In the genomic region with DNA sequence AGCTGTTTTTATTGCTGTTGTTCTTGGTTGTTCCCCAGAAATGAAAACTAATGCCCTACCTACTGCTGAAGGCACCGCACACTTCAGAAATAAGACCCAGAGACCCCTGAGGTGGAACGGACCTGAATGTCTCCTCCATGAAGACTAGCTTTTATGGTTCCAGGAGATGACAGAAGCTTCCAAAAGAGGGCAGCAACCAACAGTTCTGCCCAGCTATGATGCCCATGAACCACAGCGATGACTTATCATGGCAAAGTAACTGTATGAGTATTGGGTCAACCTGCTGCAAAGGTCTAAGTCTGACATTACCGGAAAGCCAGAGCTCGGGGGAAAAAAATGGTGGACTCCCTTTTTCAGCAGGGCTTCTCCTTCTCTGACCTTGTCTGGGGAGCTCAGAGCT, we compare ENCODE assay signal across 18 mouse cellular contexts. TPM values are rescaled to one million over a fixed set of nuclear protein-coding genes. Genes with fewer than 3 reads are reported as not detected.
DNase-seq lines count a peak whose midpoint lies in the region; ATAC-seq and TF ChIP-seq lines count a peak whose summit lies in the region.
"Had no signal": no experiment of that assay in that cellular context is flagged by ENCODE, and none has a peak within 500 bp of the region (broad histone marks: within the 10 kb centered on the region; RNA-seq: fewer than 3 reads in every experiment).

No protein-coding gene starts in this region.

- no peaks in the 10 kb centered on the region for H3K27me3 ChIP-seq in kidney, embryonic 14.5 days (ENCODE audit: control insufficient read depth, insufficient read depth, low read length)
- H3K27me3 ChIP-seq in midbrain, postnatal 0 days (ENCODE audit: insufficient read depth, low read length): no peaks in the 10 kb centered on the region
- H3K27me3 ChIP-seq in midbrain, embryonic 10.5 days (ENCODE audit: low read depth, poor library complexity, severe bottlenecking): no peaks in the 10 kb centered on the region
- H3K27me3 ChIP-seq in hindbrain, postnatal 0 days (ENCODE audit: insufficient read depth, low read length): no peaks in the 10 kb centered on the region
- H3K27me3 ChIP-seq: forebrain, embryonic 13.5 days; hindbrain, embryonic 12.5 days; liver, embryonic 13.5 days had no signal

- 78% methylated on average over 5 of the region's 5 CpGs for WGBS in kidney, embryonic 14.5 days
- WGBS in midbrain, postnatal 0 days: 82% methylated on average over 5 of the region's 5 CpGs
- WGBS in midbrain, embryonic 10.5 days: 85% methylated on average over 5 of the region's 5 CpGs
- WGBS in hindbrain, postnatal 0 days: 84% methylated on average over 5 of the region's 5 CpGs

- DNase-seq in adrenal gland, postnatal 36 days: peak; percentile 28 to 34
- DNase-seq in adrenal gland, postnatal 14 days: no peak
- peak; percentile 29 for DNase-seq in kidney, postnatal 14 days
- DNase-seq in midbrain, postnatal 0 days (ENCODE audit: low spot score): no peak
- DNase-seq in midbrain, embryonic 10.5 days (ENCODE audit: low spot score): no peak
- no peak for DNase-seq in ovary, adult 18-20 months (ENCODE audit: low spot score)
- no peak for DNase-seq in hindbrain, postnatal 0 days (ENCODE audit: low spot score)
- DNase-seq: cerebellum, postnatal 36 days; kidney, postnatal 25 days; liver, embryonic 13.5 days; lung, postnatal 36 days; right cerebral cortex, postnatal 25 days; thymus, postnatal 14 days had no signal

- peak; percentile 32 for TF ChIP-seq CTCF in midbrain, postnatal 0 days (IDR thresholded peaks at IDR 0.05)
- no peak; the same call in 1 of the 2 replicates for TF ChIP-seq CTCF in hindbrain, postnatal 0 days (IDR thresholded peaks at IDR 0.05; ENCODE audit: low read depth)

- H3K4me1 ChIP-seq in kidney, embryonic 14.5 days (ENCODE audit: control insufficient read depth, insufficient read depth, low read length): no peaks in the 10 kb centered on the region
- H3K4me1 ChIP-seq in midbrain, postnatal 0 days (ENCODE audit: insufficient read depth, low read length): no peaks in the 10 kb centered on the region
- H3K4me1 ChIP-seq in midbrain, embryonic 10.5 days: peaks cover 13% of the 10 kb centered on the region
- H3K4me1 ChIP-seq in hindbrain, postnatal 0 days (ENCODE audit: insufficient read depth, low read length): no peaks in the 10 kb centered on the region
- H3K4me1 ChIP-seq: embryonic facial prominence, embryonic 10.5 days; hindbrain, embryonic 12.5 days had no signal

- H3K9me3 ChIP-seq in kidney, embryonic 14.5 days (ENCODE audit: control insufficient read depth, low read length): 0 out of 2 replicates have a peak, but pooled peaks cover 4% of the 10 kb centered on the region
- H3K9me3 ChIP-seq in midbrain, postnatal 0 days (ENCODE audit: low read length): no peaks in the 10 kb centered on the region
- H3K9me3 ChIP-seq in midbrain, embryonic 10.5 days (replicated peaks): no peaks in the 10 kb centered on the region
- H3K9me3 ChIP-seq in hindbrain, postnatal 0 days (ENCODE audit: low read length): no peaks in the 10 kb centered on the region
- H3K9me3 ChIP-seq: embryonic facial prominence, embryonic 10.5 days; forebrain, embryonic 13.5 days; hindbrain, embryonic 12.5 days; liver, embryonic 13.5 days had no signal

- no peak overlapping the region for H3K4me2 ChIP-seq in kidney, embryonic 14.5 days (replicated peaks; ENCODE audit: low read depth, low read length)
- H3K4me2 ChIP-seq in midbrain, postnatal 0 days (ENCODE audit: low read depth, low read length, poor library complexity, severe bottlenecking): no peak overlapping the region
- no peak overlapping the region for H3K4me2 ChIP-seq in hindbrain, postnatal 0 days (ENCODE audit: low read depth, low read length)
- H3K4me2 ChIP-seq: forebrain, embryonic 13.5 days; hindbrain, embryonic 12.5 days; liver, embryonic 13.5 days; midbrain, embryonic 11.5 days had no signal

- peaks cover 6% of the 10 kb centered on the region; the same call in 1 of the 2 replicates for H3K36me3 ChIP-seq in kidney, embryonic 14.5 days (ENCODE audit: control insufficient read depth, insufficient read depth, low read length)
- H3K36me3 ChIP-seq in midbrain, postnatal 0 days (ENCODE audit: insufficient read depth, low read length): no peaks in the 10 kb centered on the region
- peaks cover 7% of the 10 kb centered on the region; the same call in 1 of the 2 replicates for H3K36me3 ChIP-seq in midbrain, embryonic 10.5 days
- H3K36me3 ChIP-seq in hindbrain, postnatal 0 days (ENCODE audit: insufficient read depth, low read length): no peaks in the 10 kb centered on the region
- H3K36me3 ChIP-seq: hindbrain, embryonic 12.5 days had no signal

- no peak overlapping the region for H3K9ac ChIP-seq in kidney, embryonic 14.5 days (ENCODE audit: low read depth, low read length)
- no peak overlapping the region for H3K9ac ChIP-seq in midbrain, postnatal 0 days (replicated peaks; ENCODE audit: low read length, poor library complexity, severe bottlenecking)
- no peak overlapping the region for H3K9ac ChIP-seq in hindbrain, postnatal 0 days (replicated peaks; ENCODE audit: low read length)
- H3K9ac ChIP-seq: forebrain, embryonic 13.5 days; hindbrain, embryonic 12.5 days; liver, embryonic 13.5 days had no signal

- H3K27ac ChIP-seq in kidney, embryonic 14.5 days (ENCODE audit: low read depth, low read length): no peak overlapping the region
- no peak overlapping the region for H3K27ac ChIP-seq in midbrain, postnatal 0 days (ENCODE audit: low read depth, low read length)
- no peak overlapping the region for H3K27ac ChIP-seq in midbrain, embryonic 10.5 days (replicated peaks)
- no peak overlapping the region for H3K27ac ChIP-seq in hindbrain, postnatal 0 days
- H3K27ac ChIP-seq: embryonic facial prominence, embryonic 10.5 days; forebrain, embryonic 13.5 days; hindbrain, embryonic 12.5 days; liver, embryonic 13.5 days had no signal

- no peak overlapping the region for H3K4me3 ChIP-seq in kidney, embryonic 14.5 days (ENCODE audit: low read length)
- no peak overlapping the region for H3K4me3 ChIP-seq in midbrain, postnatal 0 days (ENCODE audit: low read depth, low read length)
- H3K4me3 ChIP-seq in midbrain, embryonic 10.5 days: no peak overlapping the region
- no peak overlapping the region for H3K4me3 ChIP-seq in hindbrain, postnatal 0 days (ENCODE audit: low read length)
- H3K4me3 ChIP-seq: embryonic facial prominence, embryonic 10.5 days; forebrain, embryonic 13.5 days; hindbrain, embryonic 12.5 days; liver, embryonic 13.5 days had no signal

- no peak for ATAC-seq in kidney, embryonic 14.5 days (ENCODE audit: low FRiP score, low TSS enrichment)
- no peak for ATAC-seq in midbrain, postnatal 0 days (ENCODE audit: low FRiP score)
- ATAC-seq in hindbrain, postnatal 0 days: no peak
- ATAC-seq: forebrain, embryonic 13.5 days had no signal

RNA-seq across cellular contexts. Expression of a gene that starts 10.2 kb away (rescaled TPM):
- under 1 TPM; 0.23 to 0.40 TPM for total RNA-seq in adrenal gland, postnatal 36 days (2021)
- total RNA-seq in adrenal gland, postnatal 14 days (2021): 0.26 and 0.49 TPM in 2 replicates
- 0.16 and 0.41 TPM in 2 replicates for polyA plus RNA-seq in kidney, embryonic 14.5 days (2014; fragmentation: Nextera tagmentation; extraction: Ambion mirVana)
- not detected in 2 replicates for total RNA-seq in midbrain, postnatal 0 days (2014; rRNA removed)
- polyA plus RNA-seq in midbrain, postnatal 0 days (2015; fragmentation: Nextera tagmentation; extraction: Ambion mirVana): 0.67 and 0.83 TPM in 2 replicates
- polyA plus RNA-seq in midbrain, embryonic 10.5 days (2016; fragmentation: Nextera tagmentation; extraction: Ambion mirVana): 0.56 and 0.57 TPM in 2 replicates
- 1.3 TPM in 1 of 2 replicates, not detected in the other for total RNA-seq in hindbrain, postnatal 0 days (2014; rRNA removed)
- polyA plus RNA-seq in hindbrain, postnatal 0 days (2015; fragmentation: Nextera tagmentation; extraction: Ambion mirVana): 0.48 and 0.66 TPM in 2 replicates

RNA-seq across cellular contexts. Expression of a gene that starts 11.1 kb away (rescaled TPM):
- total RNA-seq in adrenal gland, postnatal 36 days (2021): 1,000 to 10,000 TPM; 1,428 to 1,489 TPM
- total RNA-seq in adrenal gland, postnatal 14 days (2021): 1,142 and 1,189 TPM in 2 replicates
- polyA plus RNA-seq in kidney, embryonic 14.5 days (2014; fragmentation: Nextera tagmentation; extraction: Ambion mirVana): 715 and 1,051 TPM in 2 replicates
- 915 and 958 TPM in 2 replicates for total RNA-seq in midbrain, postnatal 0 days (2014; rRNA removed)
- polyA plus RNA-seq in midbrain, postnatal 0 days (2015; fragmentation: Nextera tagmentation; extraction: Ambion mirVana): 1,268 and 1,306 TPM in 2 replicates
- polyA plus RNA-seq in midbrain, embryonic 10.5 days (2016; fragmentation: Nextera tagmentation; extraction: Ambion mirVana): 957 and 1,129 TPM in 2 replicates
- 911 and 1,042 TPM in 2 replicates for total RNA-seq in hindbrain, postnatal 0 days (2014; rRNA removed)
- 1,155 and 1,219 TPM in 2 replicates for polyA plus RNA-seq in hindbrain, postnatal 0 days (2015; fragmentation: Nextera tagmentation; extraction: Ambion mirVana)

RNA-seq across cellular contexts. Expression of a gene that starts 38.0 kb away (rescaled TPM):
- total RNA-seq in adrenal gland, postnatal 36 days (2021): 1,000 to 10,000 TPM; 1,867 to 4,652 TPM
- total RNA-seq in adrenal gland, postnatal 14 days (2021): 1,757 and 2,166 TPM in 2 replicates
- polyA plus RNA-seq in kidney, embryonic 14.5 days (2014; fragmentation: Nextera tagmentation; extraction: Ambion mirVana): 34.8 and 48.8 TPM in 2 replicates
- 60.2 and 74.0 TPM in 2 replicates for total RNA-seq in midbrain, postnatal 0 days (2014; rRNA removed)
- polyA plus RNA-seq in midbrain, postnatal 0 days (2015; fragmentation: Nextera tagmentation; extraction: Ambion mirVana): 57.7 and 57.9 TPM in 2 replicates
- 48.1 and 52.3 TPM in 2 replicates for polyA plus RNA-seq in midbrain, embryonic 10.5 days (2016; fragmentation: Nextera tagmentation; extraction: Ambion mirVana)
- 70.3 and 71.7 TPM in 2 replicates for total RNA-seq in hindbrain, postnatal 0 days (2014; rRNA removed)
- 53.9 and 56.1 TPM in 2 replicates for polyA plus RNA-seq in hindbrain, postnatal 0 days (2015; fragmentation: Nextera tagmentation; extraction: Ambion mirVana)

RNA-seq across cellular contexts. Expression of a gene that starts 55.0 kb away (rescaled TPM):
- total RNA-seq in adrenal gland, postnatal 36 days (2021): 10 to 100 TPM; 16.3 to 21.9 TPM
- total RNA-seq in adrenal gland, postnatal 14 days (2021): 14.6 and 15.7 TPM in 2 replicates
- polyA plus RNA-seq in kidney, embryonic 14.5 days (2014; fragmentation: Nextera tagmentation; extraction: Ambion mirVana): 7.7 and 14.4 TPM in 2 replicates
- 17.8 and 32.9 TPM in 2 replicates for total RNA-seq in midbrain, postnatal 0 days (2014; rRNA removed)
- 10.9 TPM in 2 replicates for polyA plus RNA-seq in midbrain, postnatal 0 days (2015; fragmentation: Nextera tagmentation; extraction: Ambion mirVana)
- 17.4 and 21.2 TPM in 2 replicates for polyA plus RNA-seq in midbrain, embryonic 10.5 days (2016; fragmentation: Nextera tagmentation; extraction: Ambion mirVana)
- total RNA-seq in hindbrain, postnatal 0 days (2014; rRNA removed): 15.8 and 27.5 TPM in 2 replicates
- polyA plus RNA-seq in hindbrain, postnatal 0 days (2015; fragmentation: Nextera tagmentation; extraction: Ambion mirVana): 8.0 and 9.8 TPM in 2 replicates

Comparison
In these comparisons a context has a peak if more than half of its experiments do, and no peak if none do; other contexts are left out.
1. DNase-seq: peak in adrenal gland, postnatal 36 days (2 of 2) and kidney, postnatal 14 days (single experiment); none in adrenal gland, postnatal 14 days (single experiment), midbrain, postnatal 0 days (single experiment), midbrain, embryonic 10.5 days (single experiment), ovary, adult 18-20 months (single experiment) and hindbrain, postnatal 0 days (single experiment).
2. RNA of a gene that starts 38.0 kb away (total RNA-seq): 1,867 to 4,652 TPM in adrenal gland, postnatal 36 days and 1,757 to 2,166 TPM in adrenal gland, postnatal 14 days; 60.2 to 74.0 TPM in midbrain, postnatal 0 days and 70.3 to 71.7 TPM in hindbrain, postnatal 0 days; every median in the first group is over 10 times any median in the second.